8 mouse cellular contexts compared by ENCODE assay signal in genomic region chr15:78875537-78875936, GRCm38 (mm10). TPM values are rescaled to one million over a fixed set of nuclear protein-coding genes. Genes with fewer than 3 reads are reported as not detected.
DNase-seq lines count a peak whose midpoint lies in the region; ATAC-seq and TF ChIP-seq lines count a peak whose summit lies in the region.

No protein-coding gene starts in this region.

- H3K27ac ChIP-seq in lung, embryonic 14.5 days (ENCODE audit: low read depth): peak overlapping the region; percentile 99
- H3K27ac ChIP-seq in limb, embryonic 15.5 days: peak overlapping the region; percentile 100
- H3K27ac ChIP-seq in stomach, embryonic 15.5 days: peak overlapping the region; percentile 99

- 64% methylated on average over 5 of the region's 5 CpGs for WGBS in lung, embryonic 14.5 days
- WGBS in lung, adult 2 months: 79% methylated on average over 5 of the region's 5 CpGs
- WGBS in limb, embryonic 15.5 days: 64% methylated on average over 5 of the region's 5 CpGs
- WGBS in stomach, embryonic 15.5 days: 72% methylated on average over 5 of the region's 5 CpGs

- no peaks in the 10 kb centered on the region for H3K27me3 ChIP-seq in lung, embryonic 14.5 days (ENCODE audit: insufficient read depth, low read length)
- H3K27me3 ChIP-seq in limb, embryonic 15.5 days: no peaks in the 10 kb centered on the region
- H3K27me3 ChIP-seq in stomach, embryonic 15.5 days (replicated peaks): no peaks in the 10 kb centered on the region

- peak; percentile 51 for DNase-seq in cerebellum, adult 9-11 months
- no peak for DNase-seq in cerebellum, adult 8-10 months
- DNase-seq in lung, embryonic 14.5 days: no peak
- no peak for DNase-seq in lung, adult 2 months
- DNase-seq in frontal cortex, adult 2 months (ENCODE audit: extremely low spot score in 1 of 2, low spot score in 1 of 2): no peak
- no peak for DNase-seq in thymus, postnatal 0 days (ENCODE audit: low spot score)

- peaks cover 8% of the 10 kb centered on the region for H3K36me3 ChIP-seq in lung, embryonic 14.5 days (ENCODE audit: insufficient read depth)
- peaks cover 7% of the 10 kb centered on the region for H3K36me3 ChIP-seq in limb, embryonic 15.5 days
- peaks cover 6% of the 10 kb centered on the region; the same call in 1 of the 2 replicates for H3K36me3 ChIP-seq in stomach, embryonic 15.5 days

- H3K9ac ChIP-seq in lung, embryonic 14.5 days: peak overlapping the region; percentile 84; the same call in 1 of the 2 replicates
- H3K9ac ChIP-seq in limb, embryonic 15.5 days: no peak overlapping the region
- no peak overlapping the region for H3K9ac ChIP-seq in stomach, embryonic 15.5 days

- no peaks in the 10 kb centered on the region for H3K9me3 ChIP-seq in lung, embryonic 14.5 days (ENCODE audit: low read depth, low read length)
- H3K9me3 ChIP-seq in limb, embryonic 15.5 days: no peaks in the 10 kb centered on the region
- no peaks in the 10 kb centered on the region for H3K9me3 ChIP-seq in stomach, embryonic 15.5 days

- H3K4me3 ChIP-seq in lung, embryonic 14.5 days (ENCODE audit: low read depth, low read length): no peak overlapping the region
- no peak overlapping the region for H3K4me3 ChIP-seq in lung, adult 2 months (replicated peaks; ENCODE audit: extremely low read depth, low read depth, low read length)
- H3K4me3 ChIP-seq in limb, embryonic 15.5 days: no peak overlapping the region
- no peak overlapping the region for H3K4me3 ChIP-seq in stomach, embryonic 15.5 days (replicated peaks)

- peak overlapping the region; percentile 78 for H3K4me2 ChIP-seq in lung, embryonic 14.5 days
- peak overlapping the region; percentile 68; the same call in 1 of the 2 replicates for H3K4me2 ChIP-seq in limb, embryonic 15.5 days
- peak overlapping the region; percentile 71 for H3K4me2 ChIP-seq in stomach, embryonic 15.5 days

- no peak for TF ChIP-seq CTCF in lung, embryonic 14.5 days (IDR thresholded peaks at IDR 0.05; ENCODE audit: low read depth)
- no peak for TF ChIP-seq CTCF in lung, adult 2 months (IDR thresholded peaks at IDR 0.05; ENCODE audit: insufficient read depth, low read length)

- no peak for TF ChIP-seq POLR2A in lung, adult 2 months (IDR thresholded peaks at IDR 0.05; ENCODE audit: borderline replicate concordance, extremely low read depth, low read depth, low read length)

- H3K4me1 ChIP-seq in lung, embryonic 14.5 days (ENCODE audit: insufficient read depth): peaks cover 6% of the 10 kb centered on the region; the same call in 1 of the 2 replicates
- H3K4me1 ChIP-seq in lung, adult 2 months (ENCODE audit: control insufficient read depth, insufficient read depth, low read length): peaks cover 7% of the 10 kb centered on the region
- peaks cover 41% of the 10 kb centered on the region for H3K4me1 ChIP-seq in limb, embryonic 15.5 days
- H3K4me1 ChIP-seq in stomach, embryonic 15.5 days: peaks cover 33% of the 10 kb centered on the region

- ATAC-seq in lung, embryonic 14.5 days (ENCODE audit: insufficient read depth): no peak
- ATAC-seq in limb, embryonic 15.5 days (ENCODE audit: insufficient number of reproducible peaks, low FRiP score, low TSS enrichment, low read depth): no peak
- ATAC-seq in stomach, embryonic 15.5 days (ENCODE audit: insufficient read depth, low FRiP score, low read depth): no peak

RNA-seq across cellular contexts. Expression of gene Gga1, which starts 1.5 kb away (rescaled TPM):
- 50.9 and 57.0 TPM in 2 replicates for polyA plus RNA-seq in lung, embryonic 14.5 days (2014; fragmentation: Nextera tagmentation; extraction: Ambion mirVana)
- polyA plus RNA-seq in lung, adult 2 months (2012; rRNA removed): 113 and 121 TPM in 2 replicates
- polyA plus RNA-seq in limb, embryonic 15.5 days (2015; fragmentation: Nextera tagmentation; extraction: Ambion mirVana): 53.2 and 54.4 TPM in 2 replicates
- polyA plus RNA-seq in stomach, embryonic 15.5 days (2015; fragmentation: Nextera tagmentation; extraction: Ambion mirVana): 47.1 TPM in 2 replicates
- 69.5 and 70.8 TPM in 2 replicates for polyA plus RNA-seq in frontal cortex, adult 2 months (2012; rRNA removed)
- 42.4 and 42.5 TPM in 2 replicates for polyA plus RNA-seq in thymus, postnatal 0 days (2015; fragmentation: Nextera tagmentation; extraction: Ambion mirVana)

RNA-seq across cellular contexts. Expression of gene Lgals2, which starts 20.2 kb away (rescaled TPM):
- 0.34 TPM in 1 of 2 replicates, not detected in the other for polyA plus RNA-seq in lung, embryonic 14.5 days (2014; fragmentation: Nextera tagmentation; extraction: Ambion mirVana)
- 6.0 and 7.2 TPM in 2 replicates for polyA plus RNA-seq in lung, adult 2 months (2012; rRNA removed)
- 0.65 and 0.73 TPM in 2 replicates for polyA plus RNA-seq in limb, embryonic 15.5 days (2015; fragmentation: Nextera tagmentation; extraction: Ambion mirVana)
- polyA plus RNA-seq in stomach, embryonic 15.5 days (2015; fragmentation: Nextera tagmentation; extraction: Ambion mirVana): 210 and 299 TPM in 2 replicates
- polyA plus RNA-seq in frontal cortex, adult 2 months (2012; rRNA removed): 0.74 and 2.0 TPM in 2 replicates
- polyA plus RNA-seq in thymus, postnatal 0 days (2015; fragmentation: Nextera tagmentation; extraction: Ambion mirVana): 3.3 and 5.1 TPM in 2 replicates

RNA-seq across cellular contexts. Expression of gene Gm49510, which starts 23.9 kb away (rescaled TPM):
- 0.18 and 0.70 TPM in 2 replicates for polyA plus RNA-seq in lung, embryonic 14.5 days (2014; fragmentation: Nextera tagmentation; extraction: Ambion mirVana)
- 0.04 TPM in 1 of 2 replicates, not detected in the other for polyA plus RNA-seq in lung, adult 2 months (2012; rRNA removed)
- polyA plus RNA-seq in limb, embryonic 15.5 days (2015; fragmentation: Nextera tagmentation; extraction: Ambion mirVana): 0.50 and 0.65 TPM in 2 replicates
- 0.42 and 0.52 TPM in 2 replicates for polyA plus RNA-seq in stomach, embryonic 15.5 days (2015; fragmentation: Nextera tagmentation; extraction: Ambion mirVana)
- polyA plus RNA-seq in frontal cortex, adult 2 months (2012; rRNA removed): 0.24 TPM in 1 of 2 replicates, not detected in the other
- polyA plus RNA-seq in thymus, postnatal 0 days (2015; fragmentation: Nextera tagmentation; extraction: Ambion mirVana): 0.10 and 0.32 TPM in 2 replicates

RNA-seq across cellular contexts. Expression of gene Sh3bp1, which starts 24.0 kb away (rescaled TPM):
- 43.5 and 43.9 TPM in 2 replicates for polyA plus RNA-seq in lung, embryonic 14.5 days (2014; fragmentation: Nextera tagmentation; extraction: Ambion mirVana)
- polyA plus RNA-seq in lung, adult 2 months (2012; rRNA removed): 77.8 and 92.6 TPM in 2 replicates
- 55.2 and 61.1 TPM in 2 replicates for polyA plus RNA-seq in limb, embryonic 15.5 days (2015; fragmentation: Nextera tagmentation; extraction: Ambion mirVana)
- 34.8 and 36.9 TPM in 2 replicates for polyA plus RNA-seq in stomach, embryonic 15.5 days (2015; fragmentation: Nextera tagmentation; extraction: Ambion mirVana)
- 27.2 and 29.0 TPM in 2 replicates for polyA plus RNA-seq in frontal cortex, adult 2 months (2012; rRNA removed)
- 27.7 and 39.1 TPM in 2 replicates for polyA plus RNA-seq in thymus, postnatal 0 days (2015; fragmentation: Nextera tagmentation; extraction: Ambion mirVana)

RNA-seq across cellular contexts. Expression of gene Cdc42ep1, which starts 33.1 kb away (rescaled TPM):
- 93.2 and 101 TPM in 2 replicates for polyA plus RNA-seq in lung, embryonic 14.5 days (2014; fragmentation: Nextera tagmentation; extraction: Ambion mirVana)
- polyA plus RNA-seq in lung, adult 2 months (2012; rRNA removed): 221 and 277 TPM in 2 replicates
- polyA plus RNA-seq in limb, embryonic 15.5 days (2015; fragmentation: Nextera tagmentation; extraction: Ambion mirVana): 26.5 and 30.0 TPM in 2 replicates
- polyA plus RNA-seq in stomach, embryonic 15.5 days (2015; fragmentation: Nextera tagmentation; extraction: Ambion mirVana): 54.1 and 62.1 TPM in 2 replicates
- 18.5 and 20.1 TPM in 2 replicates for polyA plus RNA-seq in frontal cortex, adult 2 months (2012; rRNA removed)
- polyA plus RNA-seq in thymus, postnatal 0 days (2015; fragmentation: Nextera tagmentation; extraction: Ambion mirVana): 3.9 and 4.0 TPM in 2 replicates

Comparison
In these comparisons a context has a peak if more than half of its experiments do, and no peak if none do; other contexts are left out.
1. RNA of gene Lgals2, which starts 20.2 kb away (polyA plus RNA-seq): 210 to 299 TPM in stomach, embryonic 15.5 days; 6.0 to 7.2 TPM in lung, adult 2 months, 3.3 to 5.1 TPM in thymus, postnatal 0 days, 0.74 to 2.0 TPM in frontal cortex, adult 2 months, 0.65 to 0.73 TPM in limb, embryonic 15.5 days and 0.34 TPM in lung, embryonic 14.5 days; every median in the first group is over 10 times any median in the second.
2. Peak in every context shown above with its lines, with median percentiles within 50 percentile points of each other: H3K27ac ChIP-seq and H3K4me2 ChIP-seq.